Mouse (Mus musculus): ENCODE data around the gene Emc8.

The Emc8 gene

DNA sequence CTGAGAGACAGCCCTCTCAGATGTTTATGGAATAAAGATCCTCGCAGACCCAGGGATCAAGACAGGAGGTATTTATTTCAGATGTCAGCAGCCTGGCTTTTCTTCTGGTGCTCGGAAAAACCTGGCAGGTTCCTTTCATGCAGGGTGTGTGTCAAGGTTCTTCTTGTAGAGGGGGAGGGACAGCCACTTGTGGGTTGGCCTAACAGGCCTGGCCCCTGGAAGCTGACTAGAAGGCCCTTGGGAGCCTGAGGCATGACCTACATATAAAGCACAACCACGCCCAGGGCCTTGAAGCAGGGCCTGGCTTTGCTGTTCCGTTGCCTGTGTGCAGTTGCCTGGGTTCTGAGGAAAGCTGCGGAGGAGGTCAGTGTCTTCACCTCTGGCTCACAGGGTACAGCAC, 16.7 kb upstream of the Emc8 start:
- peak; percentile 80 for DNase-seq

GRCm38 (mm10) chr8:120684082-120684481, 15.7 kb upstream of the Emc8 start:
- no peak for DNase-seq

- peak; percentile 88 for DNase-seq
Measured at GRCm38 (mm10) chr8:120683602-120684001, 15.2 kb upstream of the Emc8 start.

- DNase-seq = no peak
Measured at GRCm38 (mm10) chr8:120681113-120681512, 12.7 kb upstream of the Emc8 start.

GRCm38 (mm10) chr8:120680405-120680804, 12.0 kb upstream of the Emc8 start:
- DNase-seq = peak; percentile 67

DNA sequence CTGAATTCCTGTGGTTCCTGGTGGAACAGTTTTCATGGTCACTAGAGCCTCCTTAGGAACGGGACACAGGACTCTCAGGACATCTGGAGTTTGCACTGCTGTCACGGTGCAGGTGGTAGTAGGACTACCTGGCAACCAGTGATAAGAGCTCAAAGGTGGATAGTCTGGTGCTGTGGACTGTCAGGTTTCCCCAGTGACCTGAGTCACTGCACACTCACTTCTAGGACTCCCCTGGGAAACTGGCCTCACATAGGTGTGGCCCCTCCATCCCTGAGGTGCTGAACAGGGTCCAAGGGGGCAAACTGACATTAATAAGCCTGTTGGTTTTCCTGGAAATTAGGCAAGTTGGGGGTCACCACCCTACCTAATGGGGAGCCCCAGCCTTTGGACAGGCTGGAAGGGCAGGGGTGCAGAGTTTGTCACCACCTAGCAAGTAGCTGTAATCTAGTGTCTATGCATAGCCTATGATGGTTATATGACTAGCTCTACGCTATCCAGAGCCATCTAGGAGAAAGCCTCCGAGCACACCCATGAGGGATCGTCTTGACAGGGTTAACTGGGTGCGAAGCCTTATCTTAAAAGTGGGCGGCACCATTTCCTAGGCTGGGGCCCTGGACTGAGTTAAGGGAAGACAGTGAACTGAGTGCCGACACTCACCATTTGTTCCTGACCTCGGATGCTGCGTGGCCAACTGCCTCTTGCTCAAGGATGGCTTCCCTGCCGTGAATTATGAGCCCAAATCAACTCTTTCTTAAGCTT, 11.4 kb upstream of the Emc8 start:
- DNase-seq = no peak

- DNase-seq = peak; percentile 92
Measured at GRCm38 (mm10) chr8:120678447-120678846, 10.1 kb upstream of the Emc8 start.

DNA sequence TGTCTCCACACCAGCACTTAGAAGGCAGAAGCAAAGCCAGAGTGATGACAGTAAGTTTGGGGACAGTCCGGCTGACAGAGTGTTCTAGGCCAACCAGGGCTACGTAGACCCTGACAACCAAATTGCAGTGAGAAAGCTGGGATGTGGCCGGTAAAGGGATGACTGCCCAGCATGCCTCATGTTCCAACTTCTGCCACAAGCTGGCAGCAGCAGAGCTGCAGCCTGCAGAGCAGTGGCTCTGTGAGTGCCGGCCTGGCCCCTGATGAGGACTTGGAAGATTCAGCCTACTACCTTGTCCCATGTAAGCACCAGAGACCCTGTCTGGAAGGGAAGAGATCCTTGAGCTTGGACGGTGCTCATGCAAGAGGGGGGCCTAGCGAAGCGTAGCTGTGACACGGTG, 7.3 kb upstream of the Emc8 start:
- no peak for DNase-seq

- DNase-seq = no peak
Measured at GRCm38 (mm10) chr8:120673298-120673697, 4.9 kb upstream of the Emc8 start.

DNA sequence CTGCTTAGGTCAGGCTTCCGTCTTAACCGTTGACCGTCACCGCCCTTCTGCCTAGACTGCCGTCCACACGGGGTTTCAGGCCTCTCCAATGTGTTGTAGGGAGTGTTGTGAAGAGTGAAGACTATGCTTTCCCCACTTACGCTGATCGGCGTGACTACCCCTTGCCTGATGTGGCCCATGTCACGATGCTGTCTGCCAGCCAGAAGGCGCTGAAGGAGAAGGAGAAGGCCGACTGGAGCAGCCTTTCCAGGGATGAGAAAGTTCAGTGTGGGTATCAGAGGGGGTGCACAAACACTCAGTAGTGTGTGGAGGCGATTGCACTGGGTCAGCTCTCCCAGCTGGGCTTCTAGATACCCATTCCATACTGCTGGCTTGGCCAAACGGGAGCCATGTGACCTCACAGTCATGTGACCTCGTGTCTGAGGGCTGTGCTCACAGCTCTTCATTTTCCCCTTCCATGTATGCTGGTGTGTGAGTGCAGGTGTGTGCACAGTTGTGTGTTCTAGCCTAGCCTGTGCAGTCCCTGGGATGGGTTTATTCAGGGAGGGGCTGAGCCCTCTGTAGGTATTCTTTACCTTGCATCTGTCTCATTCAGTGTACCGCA, 4.4 kb upstream of the Emc8 start:
- DNase-seq = no peak

- DNase-seq = no peak
Measured at GRCm38 (mm10) chr8:120671775-120672174, 3.4 kb upstream of the Emc8 start.

DNA sequence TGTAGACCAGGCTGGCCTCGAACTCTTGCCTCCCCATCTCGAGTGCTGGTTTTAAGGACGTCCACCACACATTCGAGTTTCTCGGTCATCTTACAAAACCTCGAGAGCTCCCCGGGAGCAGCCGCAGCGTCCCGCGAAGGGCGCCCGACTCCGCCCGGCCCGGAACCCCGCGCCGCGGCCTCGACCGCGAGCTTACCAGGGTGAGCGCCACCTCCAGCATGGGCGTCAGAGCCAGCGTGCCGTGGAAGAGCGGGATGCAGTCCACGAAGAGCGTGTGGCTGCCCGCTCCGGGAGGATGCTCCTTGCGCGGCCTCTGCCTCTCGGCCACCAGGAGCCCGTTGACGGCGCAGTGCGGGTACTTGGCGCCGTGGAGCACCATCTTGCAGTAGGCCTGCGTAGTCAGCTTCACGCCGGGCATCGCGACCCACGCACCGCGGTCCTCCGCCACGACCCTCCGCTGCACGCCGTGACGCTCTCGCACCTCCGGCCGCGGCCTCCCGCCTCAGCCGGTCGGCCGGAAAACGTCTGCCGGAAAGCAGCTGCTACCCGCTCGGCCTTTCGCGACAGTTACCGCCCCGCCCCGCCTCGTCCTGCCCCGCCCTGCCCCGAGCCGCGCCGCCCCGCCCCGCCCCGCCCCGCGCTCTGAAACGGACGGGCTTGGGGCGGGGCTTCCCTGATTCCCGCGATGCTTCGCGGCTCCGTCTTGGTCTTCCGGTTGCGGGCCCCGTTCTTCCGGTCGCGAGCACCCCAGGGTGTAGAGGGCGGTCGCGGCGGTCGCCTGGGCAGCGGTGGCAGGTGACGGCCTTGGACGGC, 606 bp downstream of the Emc8 start, which contains the start of the genes Gm27021 and Cox4i1:
Gm27021 (minus strand) TSS at position 519 of the 813 bp plus-strand sequence.
Cox4i1 (plus strand) TSS at position 662 of the 813 bp plus-strand sequence.
- peak; percentile 93 for DNase-seq

GRCm38 (mm10) chr8:120666807-120667470, 1.4 kb downstream of the Emc8 start:
- no peak for DNase-seq

- peak; percentile 27 for DNase-seq
Measured at GRCm38 (mm10) chr8:120665726-120666455, 2.5 kb downstream of the Emc8 start.

- peak; percentile 26 for DNase-seq
Measured at GRCm38 (mm10) chr8:120664566-120664965, 3.8 kb downstream of the Emc8 start.

- DNase-seq = no peak
Measured at GRCm38 (mm10) chr8:120657415-120657814, 11.0 kb downstream of the Emc8 start.

- no peak for DNase-seq
Measured at GRCm38 (mm10) chr8:120656322-120657052, 11.9 kb downstream of the Emc8 start.

- no peak for DNase-seq
Measured at GRCm38 (mm10) chr8:120647532-120647931, 20.8 kb downstream of the Emc8 start, which contains the start of gene 1190005I06Rik. Gene 1190005I06Rik (minus strand): TSS chr8:120647632.

DNA sequence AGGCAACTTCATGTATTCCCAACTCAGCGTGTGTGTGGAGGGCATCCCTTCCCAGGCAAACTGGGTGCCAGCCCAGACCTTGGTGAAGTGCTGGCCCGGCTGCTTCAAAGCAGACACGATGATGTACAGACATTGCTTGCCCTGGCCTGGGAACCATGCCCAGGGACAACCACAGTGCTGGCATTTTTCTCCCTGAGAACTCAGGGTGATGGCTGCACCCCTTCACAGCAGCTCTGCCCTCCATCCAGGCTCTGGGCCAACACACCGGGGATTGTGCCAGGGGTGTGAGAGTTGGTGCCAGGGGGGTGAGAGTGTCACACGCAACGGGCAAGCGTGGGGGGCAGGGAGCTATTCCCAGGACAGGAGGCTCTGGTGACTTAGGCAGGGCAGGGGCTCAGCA, 23.7 kb downstream of the Emc8 start:
- DNase-seq = peak; percentile 26

- no peak for DNase-seq
Measured at GRCm38 (mm10) chr8:120642031-120642662, 26.2 kb downstream of the Emc8 start.

DNA sequence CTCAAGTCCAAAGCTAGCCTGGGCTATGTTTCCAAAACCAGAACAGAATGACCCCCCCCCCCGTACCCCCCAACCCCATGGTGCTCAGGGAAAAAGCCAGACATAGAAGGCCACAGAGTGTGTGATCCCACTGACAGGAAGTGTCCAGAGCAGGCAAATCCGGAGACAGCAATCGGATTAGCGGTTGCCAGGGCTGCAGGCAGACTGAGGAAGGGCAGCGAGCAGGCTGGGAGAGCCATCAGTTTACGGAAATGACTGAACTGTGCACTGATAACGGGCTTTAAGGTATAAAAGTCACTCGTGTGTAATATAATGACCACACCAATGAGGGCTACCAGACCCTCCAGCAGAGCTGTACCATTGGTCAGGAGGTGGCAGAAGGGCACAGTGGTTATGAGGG, 27.1 kb downstream of the Emc8 start:
- no peak for DNase-seq

Measured in lung, postnatal 36 days (tissue).